Mouse (Mus musculus): ENCODE data around the gene Sh3pxd2b. TPM values are rescaled to one million over a fixed set of nuclear protein-coding genes. Genes with fewer than 3 reads are reported as not detected.
A peak's percentile ranks its signal among the peaks of the same experiment; 100 is the strongest.
"Not testable (repeated sequence)": the region's sequence is repeated elsewhere in the genome, so short reads cannot be mapped to it uniquely, and the experiment has no call there.

The Sh3pxd2b gene
- polyA plus RNA-seq (2012) = 0.02 and 0.05 TPM in 2 replicates

GRCm38 (mm10) chr11:32347607-32348432 is at the start of gene Sh3pxd2b:
Gene Sh3pxd2b, plus strand, starts transcription at chr11:32347820.
- H3K4me1 ChIP-seq (ENCODE audit: control insufficient read depth) = peaks cover 25% of the 10 kb centered on the region
- peaks cover 61% of the 10 kb centered on the region for H3K27me3 ChIP-seq (ENCODE audit: control insufficient read depth)
- TF ChIP-seq TAL1 (IDR thresholded peaks at IDR 0.05; ENCODE audit: low read length) (no peak), GATA1 (IDR thresholded peaks at IDR 0.05; ENCODE audit: low read length) (no peak)
- no peaks in the 10 kb centered on the region for H3K36me3 ChIP-seq (ENCODE audit: control insufficient read depth)
- H3K4me3 ChIP-seq (replicated peaks) = peak within 1 kb of the TSS; percentile 65
- H3K9me3 ChIP-seq (ENCODE audit: control insufficient read depth, low read length) = no peaks in the 10 kb centered on the region

DNA sequence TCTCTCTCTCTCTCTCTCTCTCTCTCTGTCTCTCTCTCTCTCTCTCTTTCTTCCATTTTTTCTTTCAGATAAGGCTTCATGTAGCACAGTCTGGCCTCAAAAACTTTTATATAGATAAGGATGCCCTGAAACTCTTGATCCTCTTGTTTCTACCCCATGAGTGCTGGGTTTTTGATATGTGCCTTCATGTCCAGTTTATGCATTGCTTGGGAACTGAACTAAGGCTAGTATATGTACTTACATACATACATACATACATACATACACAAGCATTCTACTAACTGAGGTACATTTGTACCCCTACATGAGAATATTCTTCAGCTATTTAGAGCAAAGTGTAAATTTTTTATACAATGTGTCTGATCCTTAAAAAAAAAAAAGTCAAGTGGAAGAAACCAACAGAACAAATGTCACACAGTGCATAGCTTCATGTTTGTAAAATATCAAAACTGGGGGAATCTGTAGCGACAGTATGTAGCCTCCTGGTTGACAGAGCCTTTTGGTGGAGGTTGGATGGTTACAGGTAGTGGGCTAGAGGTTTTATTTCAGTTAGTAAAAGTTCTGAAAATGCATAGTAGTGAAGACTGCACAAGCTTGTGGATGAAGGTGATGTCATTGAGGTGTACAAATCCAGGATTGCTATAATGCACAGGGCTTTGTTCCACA is 49.6 kb upstream of the Sh3pxd2b start:
- H3K27me3 ChIP-seq (ENCODE audit: control insufficient read depth) = peaks cover 14% of the 10 kb centered on the region
- peaks cover 51% of the 10 kb centered on the region for H3K4me1 ChIP-seq (ENCODE audit: control insufficient read depth)
- no peaks in the 10 kb centered on the region for H3K9me3 ChIP-seq (ENCODE audit: control insufficient read depth, low read length)
- peaks cover 56% of the 10 kb centered on the region for H3K36me3 ChIP-seq (ENCODE audit: control insufficient read depth)
- H3K4me3 ChIP-seq (replicated peaks) = peak overlapping the region; percentile 65
- TF ChIP-seq GATA1 (IDR thresholded peaks at IDR 0.05; ENCODE audit: low read length) (no peak), TAL1 (IDR thresholded peaks at IDR 0.05; ENCODE audit: low read length) (no peak)

DNA sequence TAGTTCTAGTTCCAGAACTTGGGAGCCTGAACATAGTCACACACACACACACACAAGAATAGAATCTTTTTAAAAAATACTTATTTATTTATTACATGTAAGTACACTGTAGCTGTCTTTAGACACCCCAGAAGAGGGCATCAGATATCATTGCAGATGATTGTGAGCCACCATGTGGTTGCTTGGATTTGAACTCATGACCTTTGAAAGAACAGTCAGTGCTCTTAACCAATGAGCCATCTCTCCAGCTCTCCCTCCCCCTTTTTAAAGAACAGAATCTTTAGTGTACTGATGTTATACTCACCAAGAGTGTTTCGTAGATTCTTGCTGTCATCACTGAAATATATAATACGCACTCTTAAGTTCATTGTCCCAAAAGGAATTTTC is 49.1 kb upstream of the Sh3pxd2b start:
- peaks cover 16% of the 10 kb centered on the region for H3K27me3 ChIP-seq (ENCODE audit: control insufficient read depth)
- H3K36me3 ChIP-seq (ENCODE audit: control insufficient read depth) = peaks cover 59% of the 10 kb centered on the region
- peak overlapping the region; percentile 65 for H3K4me3 ChIP-seq (replicated peaks)
- peaks cover 52% of the 10 kb centered on the region for H3K4me1 ChIP-seq (ENCODE audit: control insufficient read depth)
- no peaks in the 10 kb centered on the region for H3K9me3 ChIP-seq (ENCODE audit: control insufficient read depth, low read length)
- peak; percentile 36 for TF ChIP-seq GATA1 (IDR thresholded peaks at IDR 0.05; ENCODE audit: low read length)
- TF ChIP-seq TAL1 (IDR thresholded peaks at IDR 0.05; ENCODE audit: low read length) = no peak

- Histone ChIP-seq H3K4me1 (ENCODE audit: control insufficient read depth) (peaks cover 47% of the 10 kb centered on the region), H3K27me3 (ENCODE audit: control insufficient read depth) (peaks cover 16% of the 10 kb centered on the region), H3K4me3 (replicated peaks) (peak within 1 kb of the TSS; percentile 67), H3K36me3 (ENCODE audit: control insufficient read depth) (peaks cover 59% of the 10 kb centered on the region)
- not testable (repeated sequence) for H3K9me3 ChIP-seq (ENCODE audit: control insufficient read depth, low read length)
Measured at GRCm38 (mm10) chr11:32299865-32300264, 47.8 kb upstream of the Sh3pxd2b start, which contains the start of gene Hbq1a. Gene Hbq1a, plus strand, starts transcription at chr11:32300069.

- no peak for TF ChIP-seq TAL1 (IDR thresholded peaks at IDR 0.05; ENCODE audit: low read length)
- no peak for TF ChIP-seq GATA1 (IDR thresholded peaks at IDR 0.05; ENCODE audit: low read length)
- H3K4me1 ChIP-seq (ENCODE audit: control insufficient read depth) = peaks cover 42% of the 10 kb centered on the region
- H3K9me3 ChIP-seq (ENCODE audit: control insufficient read depth, low read length) = no peaks in the 10 kb centered on the region
- peaks cover 16% of the 10 kb centered on the region for H3K27me3 ChIP-seq (ENCODE audit: control insufficient read depth)
- H3K36me3 ChIP-seq (ENCODE audit: control insufficient read depth) = peaks cover 59% of the 10 kb centered on the region
- H3K4me3 ChIP-seq (replicated peaks) = peak overlapping the region; percentile 67
Measured at GRCm38 (mm10) chr11:32300279-32301267, 47.0 kb upstream of the Sh3pxd2b start.

GRCm38 (mm10) chr11:32301506-32301905 is 46.1 kb upstream of the Sh3pxd2b start:
- TF ChIP-seq GATA1 (IDR thresholded peaks at IDR 0.05; ENCODE audit: low read length) (no peak), TAL1 (IDR thresholded peaks at IDR 0.05; ENCODE audit: low read length) (no peak)
- Histone ChIP-seq H3K27me3 (ENCODE audit: control insufficient read depth) (peaks cover 20% of the 10 kb centered on the region), H3K36me3 (ENCODE audit: control insufficient read depth) (peaks cover 66% of the 10 kb centered on the region), H3K4me1 (ENCODE audit: control insufficient read depth) (peaks cover 46% of the 10 kb centered on the region), H3K4me3 (replicated peaks) (peak overlapping the region; percentile 67), H3K9me3 (ENCODE audit: control insufficient read depth, low read length) (no peaks in the 10 kb centered on the region)

DNA sequence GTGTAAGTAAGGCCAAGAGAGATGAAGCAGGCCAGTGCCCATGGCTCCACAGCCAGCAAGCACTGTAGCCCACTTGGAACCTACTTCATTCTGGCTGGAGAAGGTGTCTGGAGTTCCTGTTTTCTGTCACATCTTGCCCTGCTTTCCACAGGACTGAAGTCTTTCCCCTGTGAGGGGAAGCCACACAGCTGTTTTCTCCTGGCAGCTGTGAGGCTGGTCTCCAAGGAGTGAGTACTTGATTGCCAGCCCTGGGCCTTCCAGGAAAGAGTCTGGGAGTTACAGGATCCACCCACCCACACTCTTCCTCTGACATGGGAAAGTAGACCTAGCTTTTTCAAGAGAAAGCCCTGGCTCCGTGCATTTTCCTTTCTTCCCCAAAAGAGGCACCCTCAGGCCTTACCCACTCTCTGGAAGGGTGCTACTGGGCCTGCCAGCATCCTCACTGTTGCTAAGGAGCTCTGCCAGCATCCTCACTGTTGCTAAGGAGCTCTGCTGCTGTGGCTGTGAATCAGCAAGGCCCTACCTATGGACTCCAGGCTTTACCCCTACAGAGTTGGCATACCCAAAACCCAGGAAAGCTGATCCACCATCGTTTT is 44.7 kb upstream of the Sh3pxd2b start:
- Histone ChIP-seq H3K4me3 (replicated peaks) (peak overlapping the region; percentile 12), H3K27me3 (ENCODE audit: control insufficient read depth) (peaks cover 24% of the 10 kb centered on the region)
- TF ChIP-seq TAL1 (IDR thresholded peaks at IDR 0.05; ENCODE audit: low read length) (no peak), GATA1 (IDR thresholded peaks at IDR 0.05; ENCODE audit: low read length) (no peak)

DNA sequence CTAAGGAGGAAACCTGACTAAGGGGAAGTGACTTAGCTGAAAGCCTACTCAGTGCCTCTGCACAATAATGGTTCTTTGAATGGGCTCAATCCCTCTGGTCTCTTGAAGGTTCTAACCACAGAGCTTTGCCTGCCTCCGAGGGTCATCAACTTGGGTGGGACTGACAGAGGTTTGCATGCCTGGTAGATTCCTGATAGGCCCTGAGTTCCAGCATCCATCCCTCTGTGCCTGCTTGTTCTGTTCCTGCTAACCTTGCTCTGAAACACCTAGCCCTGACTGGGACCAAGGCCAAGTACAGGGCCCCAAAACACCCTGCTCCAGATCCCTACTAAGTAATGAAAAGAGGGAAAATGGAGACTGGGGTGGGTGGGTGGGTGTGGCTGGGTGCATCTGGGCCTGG is 44.2 kb upstream of the Sh3pxd2b start:
- peaks cover 56% of the 10 kb centered on the region for H3K4me1 ChIP-seq (ENCODE audit: control insufficient read depth)
- no peaks in the 10 kb centered on the region; the same call in 1 of the 2 replicates for H3K9me3 ChIP-seq (ENCODE audit: control insufficient read depth, low read length)
- H3K27me3 ChIP-seq (ENCODE audit: control insufficient read depth) = peaks cover 26% of the 10 kb centered on the region
- peak overlapping the region; percentile 25 for H3K4me3 ChIP-seq (replicated peaks)
- no peak for TF ChIP-seq GATA1 (IDR thresholded peaks at IDR 0.05; ENCODE audit: low read length)
- H3K36me3 ChIP-seq (ENCODE audit: control insufficient read depth) = peaks cover 58% of the 10 kb centered on the region

More for the DNA sequence above, 44.7 kb upstream of the Sh3pxd2b start:
- Histone ChIP-seq H3K36me3 (ENCODE audit: control insufficient read depth) (peaks cover 63% of the 10 kb centered on the region), H3K4me1 (ENCODE audit: control insufficient read depth) (peaks cover 56% of the 10 kb centered on the region), H3K9me3 (ENCODE audit: control insufficient read depth, low read length) (no peaks in the 10 kb centered on the region)

Measured in erythroblast, embryonic 14.5 days (primary cell).